Mouse (Mus musculus) adrenal gland, adult 18-20 months (tissue): ENCODE data around the gene Stk38l. TPM values are rescaled to one million over a fixed set of nuclear protein-coding genes. Genes with fewer than 3 reads are reported as not detected.
"Not testable (repeated sequence)": the region's sequence is repeated elsewhere in the genome, so short reads cannot be mapped to it uniquely, and the experiment has no call there.

Experiments
- DNase-seq, 2 experiments: peaks; one replicate each; pipeline ENCODE4 v3.0.0; 2021 to 2022; ENCODE audit warnings: low spot score in 2 of 2
- total RNA-seq, 2 experiments: library from RNA; stranded (reverse); gene quantifications; 1 replicate in 1 of 2; 2 replicates in 1 of 2; pipeline ENCODE4 v1.2.3; 2021

Stk38l gene
- total RNA-seq, 2 experiments from 2014 or later = 20.3 to 21.0 TPM

DNA sequence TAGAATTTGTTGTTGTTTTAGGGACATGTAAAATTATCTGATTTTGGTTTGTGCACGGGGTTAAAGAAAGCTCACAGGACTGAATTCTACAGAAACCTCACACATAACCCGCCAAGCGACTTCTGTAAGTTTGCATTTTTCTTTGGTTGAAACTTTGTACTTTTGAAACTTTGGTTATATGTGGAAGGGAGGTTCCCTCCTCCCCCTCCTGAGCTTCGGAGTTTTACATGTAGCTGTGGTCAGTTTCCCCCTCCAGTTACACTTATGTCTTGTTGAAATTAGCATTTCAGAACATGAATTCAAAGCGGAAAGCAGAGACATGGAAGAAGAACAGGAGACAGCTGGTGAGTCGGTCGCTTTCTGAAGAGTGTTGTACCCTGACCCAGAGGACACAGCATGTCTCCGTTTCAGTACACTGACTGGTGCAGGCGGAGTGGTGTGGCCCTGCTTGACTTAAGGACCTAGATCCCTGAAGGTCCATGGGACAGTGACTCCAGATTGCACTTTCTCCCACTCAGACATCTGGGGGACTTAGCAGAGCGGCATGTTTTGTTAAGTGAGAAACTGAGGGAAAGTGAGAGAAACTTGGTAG lies 44.1 kb downstream of the Stk38l start:
- DNase-seq = no peak

DNA sequence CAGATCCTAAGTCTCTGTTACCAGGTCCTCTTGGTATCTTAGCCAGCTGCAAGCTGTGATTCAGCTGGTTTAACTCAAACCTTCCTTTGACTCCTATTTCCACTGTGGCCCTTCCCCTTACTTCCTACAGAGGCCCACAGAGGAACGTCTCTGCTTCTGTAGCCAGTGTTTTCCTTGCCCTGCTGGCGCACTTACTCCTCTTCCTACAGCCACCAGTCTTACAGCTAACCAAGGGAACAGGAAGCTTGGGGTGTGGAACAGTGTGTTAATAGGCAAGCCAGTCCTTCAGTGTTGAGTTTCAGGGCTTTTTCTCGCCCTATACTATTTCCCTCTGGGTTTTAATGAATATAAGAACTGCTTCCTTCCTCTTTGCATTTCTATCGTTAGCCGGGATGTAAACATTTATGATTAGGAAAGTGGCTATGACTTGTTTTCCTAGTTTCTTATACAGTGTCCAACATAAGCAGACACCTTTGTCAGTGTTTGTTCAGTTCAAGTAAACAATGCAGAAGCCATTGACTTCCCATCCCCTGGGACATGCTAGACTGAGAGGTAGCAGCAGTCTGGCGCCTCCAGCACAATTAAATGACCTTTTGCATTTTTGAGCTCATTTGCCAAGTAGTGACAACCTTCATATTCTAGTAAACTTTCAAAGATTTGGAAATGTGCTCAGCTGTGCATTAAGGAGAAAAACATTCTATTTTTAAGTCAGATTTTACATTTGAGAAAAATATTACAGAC lies 45.4 kb downstream of the Stk38l start:
- DNase-seq = no peak

DNA sequence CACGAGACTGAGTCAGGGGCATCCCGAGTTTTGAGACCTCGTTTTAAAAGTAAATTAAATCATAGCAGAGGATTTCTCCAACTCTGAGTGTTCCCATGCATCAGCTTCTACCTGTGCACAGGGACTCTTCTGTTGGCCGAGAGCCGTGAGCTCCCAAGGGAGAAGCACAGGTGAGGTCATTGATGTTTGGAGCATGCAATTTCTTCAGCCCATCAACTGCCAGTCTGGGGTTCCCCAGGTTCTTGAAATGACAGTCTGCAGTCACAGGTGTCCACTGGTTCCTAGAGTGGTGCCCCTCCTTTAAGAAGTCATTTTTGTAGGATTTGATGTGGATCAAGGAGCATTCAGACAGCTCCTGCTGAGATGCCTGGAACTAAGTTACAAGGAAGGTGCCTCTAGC lies 46.0 kb downstream of the Stk38l start:
- DNase-seq = no peak

DNA sequence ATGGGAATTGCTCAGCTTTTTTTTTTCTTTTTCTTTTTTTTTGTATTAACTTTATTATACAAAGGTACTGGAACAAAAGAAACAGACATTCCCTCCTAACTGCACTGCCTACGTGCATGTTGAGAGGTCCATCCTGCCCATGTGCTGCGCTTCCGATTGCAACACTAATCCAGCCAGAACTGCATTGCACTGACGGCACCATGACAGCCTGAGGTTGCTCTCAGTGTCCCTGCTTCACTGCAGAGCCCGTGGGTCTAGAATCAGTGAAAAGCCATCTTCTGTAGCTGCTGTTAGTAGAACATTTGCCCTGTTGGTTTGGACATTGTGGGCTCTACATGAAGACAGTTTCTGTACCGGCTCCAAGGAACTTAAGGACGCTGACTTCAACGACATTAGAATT lies 51.1 kb downstream of the Stk38l start:
- DNase-seq = not testable (repeated sequence)

DNA sequence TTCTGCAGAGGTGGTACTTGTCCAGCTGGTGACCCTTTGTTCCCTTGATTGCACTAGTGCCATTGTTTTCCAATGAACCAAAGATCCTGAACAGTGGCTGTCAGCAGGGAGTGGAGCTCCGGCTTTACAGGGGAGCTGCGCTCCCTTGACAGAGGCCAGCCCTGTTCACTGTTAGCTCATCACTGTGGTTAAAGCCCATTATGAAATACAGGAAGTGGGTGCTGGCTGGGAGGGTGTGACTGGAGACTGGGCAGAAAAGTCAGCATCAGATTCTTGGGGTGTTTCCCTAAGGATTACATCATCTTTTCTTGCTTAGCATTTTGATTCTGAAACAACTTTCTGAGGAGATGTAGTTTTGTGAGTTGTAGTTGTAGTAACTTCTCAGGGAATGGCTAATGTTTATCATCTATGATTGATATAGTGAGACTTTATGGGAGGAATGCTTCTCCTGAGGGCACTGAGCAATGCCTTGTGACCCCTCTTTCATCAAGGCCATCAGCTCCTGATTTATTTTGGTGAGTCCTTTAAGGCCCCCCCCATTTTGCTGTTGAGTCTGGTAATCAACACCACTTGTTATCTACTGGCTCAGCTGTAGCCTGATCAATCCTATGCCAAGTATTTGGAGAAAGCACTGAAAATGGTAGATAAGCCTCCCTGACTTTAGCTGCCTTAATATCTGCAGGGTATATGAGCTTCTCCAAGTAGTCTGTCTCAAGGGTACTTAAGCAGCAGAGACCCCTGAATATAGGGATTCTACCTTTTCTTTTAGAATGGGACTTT lies 52.0 kb downstream of the Stk38l start:
- no peak for DNase-seq

DNA sequence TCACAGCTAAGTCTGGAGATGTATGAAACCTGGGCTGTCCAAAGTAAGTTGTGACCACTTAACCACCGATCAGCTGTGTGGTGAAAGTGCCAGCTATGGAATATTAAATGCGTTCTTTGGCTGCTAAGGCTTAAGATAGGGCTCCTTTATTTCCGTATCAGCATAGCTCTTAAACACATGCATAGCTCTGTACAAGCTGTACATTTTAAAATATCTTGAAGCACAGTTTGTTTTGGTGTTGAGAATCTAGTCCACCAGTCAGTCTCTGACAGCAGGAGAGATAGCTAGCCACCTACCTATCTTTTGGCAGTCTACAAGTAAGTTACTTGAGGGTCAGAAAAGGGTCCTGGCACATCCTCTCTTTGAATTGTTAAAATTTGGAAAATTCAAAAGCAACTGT lies 53.3 kb downstream of the Stk38l start:
- DNase-seq = no peak

DNA sequence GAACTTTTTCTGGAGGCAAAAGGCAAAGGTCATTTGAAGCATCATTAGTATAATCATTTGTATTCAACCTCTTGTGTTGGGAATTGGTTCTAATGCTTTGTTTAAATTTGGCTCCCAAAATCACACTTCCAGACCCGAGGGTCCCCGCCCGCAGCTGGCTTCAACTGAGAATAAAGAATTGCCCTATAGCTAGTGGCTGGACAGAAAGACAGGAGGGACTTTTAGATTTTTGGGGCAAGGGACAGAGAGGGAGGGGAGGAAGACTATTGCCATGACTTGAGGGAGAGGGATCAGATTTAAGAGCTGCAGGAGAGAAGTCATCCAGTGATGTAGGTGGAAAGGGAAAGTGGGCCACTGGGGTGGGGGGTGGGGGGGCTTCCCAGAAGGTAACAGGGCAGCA lies 56.8 kb downstream of the Stk38l start:
- DNase-seq = no peak

DNA sequence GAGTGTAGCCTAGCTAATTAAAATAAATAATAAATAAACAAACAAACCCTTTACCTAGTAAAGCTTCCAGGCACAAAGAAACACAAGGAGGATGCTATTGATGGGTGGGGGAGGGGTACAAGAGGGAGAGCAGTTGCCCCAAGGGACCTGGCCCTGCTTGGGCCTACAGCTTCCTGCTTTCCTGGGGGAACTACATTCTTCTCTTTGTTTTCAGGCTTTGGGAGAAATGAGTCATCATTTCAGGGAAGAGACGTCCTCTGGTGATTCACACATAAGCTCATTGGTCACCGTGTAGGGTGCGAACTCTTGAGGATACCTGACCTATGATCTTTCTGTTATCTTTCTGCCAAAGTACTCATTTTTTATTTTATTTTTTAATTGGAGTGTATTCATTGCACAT lies 68.7 kb downstream of the Stk38l start:
- no peak for DNase-seq

DNA sequence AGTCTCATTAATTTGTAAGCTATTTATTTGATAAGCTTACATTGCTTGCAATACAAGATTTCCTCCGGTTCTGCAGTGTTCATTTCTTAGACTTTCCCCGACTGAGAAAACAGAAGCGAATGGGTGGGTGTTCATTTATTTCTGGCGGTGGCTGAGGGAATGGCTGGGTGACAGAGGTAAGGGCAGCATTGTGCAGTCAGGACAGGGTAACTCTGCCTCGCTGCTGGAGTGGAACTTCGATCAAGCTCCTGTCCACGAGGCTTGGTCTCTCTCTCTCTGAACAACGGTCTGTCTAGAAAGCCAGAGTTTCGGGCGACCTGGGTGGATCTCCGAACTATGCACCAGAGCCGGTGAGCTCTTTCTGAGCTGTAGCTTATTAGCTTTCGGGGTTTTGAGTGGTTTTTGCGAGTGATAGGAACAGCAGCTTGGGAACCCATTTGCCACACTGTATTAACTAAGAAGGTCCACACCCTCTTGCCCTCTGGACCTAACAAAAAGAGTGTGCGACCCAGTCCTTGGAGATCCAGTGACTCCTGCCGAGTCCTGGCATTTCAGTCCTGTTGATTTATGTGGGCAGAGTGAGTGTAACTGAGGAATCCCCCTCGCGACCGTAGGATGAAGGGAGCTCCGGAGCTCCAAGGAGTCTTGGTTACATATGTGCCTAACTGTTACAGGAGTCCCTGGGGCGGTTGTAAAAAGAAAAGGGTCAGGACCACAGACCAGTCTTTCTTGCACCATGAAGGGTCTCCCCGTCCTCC lies 70.5 kb downstream of the Stk38l start:
- DNase-seq = no peak

DNA sequence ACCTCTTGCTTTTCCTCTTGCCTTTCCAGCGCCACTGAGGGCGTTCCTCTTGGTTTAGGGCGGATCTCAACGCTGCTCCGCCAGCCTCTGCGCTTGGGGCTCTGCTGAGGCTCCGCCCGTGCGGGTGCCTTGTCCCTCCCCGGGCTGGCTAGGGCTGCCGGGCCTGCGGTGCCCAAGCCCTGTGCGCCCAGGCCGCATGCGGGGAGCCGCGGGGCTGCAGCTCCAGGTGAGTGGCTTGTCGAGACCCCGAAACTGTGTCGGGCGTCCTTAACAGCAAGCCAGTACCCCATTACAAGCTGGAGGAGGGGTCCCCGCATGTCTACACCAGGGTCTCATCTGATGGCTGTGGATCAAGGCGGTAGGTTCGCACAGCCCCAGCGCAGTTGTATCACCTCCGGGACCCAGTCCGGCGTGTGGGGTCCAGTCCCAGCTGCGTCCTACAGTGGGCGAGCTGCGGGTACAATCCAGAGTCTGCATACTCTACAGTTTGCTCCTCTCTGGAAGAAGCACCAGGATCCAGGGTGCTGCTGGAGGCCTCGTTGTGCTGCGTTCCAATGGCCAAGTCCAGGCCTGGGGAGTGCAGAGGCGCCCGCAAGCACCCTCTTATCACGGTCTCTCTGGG lies 71.2 kb downstream of the Stk38l start, which contains the start of gene Arntl2:
TSS of gene Arntl2 (plus strand) at position 132 of the 622 bp plus-strand sequence.
- peak; percentile 68 to 70 for DNase-seq

DNA sequence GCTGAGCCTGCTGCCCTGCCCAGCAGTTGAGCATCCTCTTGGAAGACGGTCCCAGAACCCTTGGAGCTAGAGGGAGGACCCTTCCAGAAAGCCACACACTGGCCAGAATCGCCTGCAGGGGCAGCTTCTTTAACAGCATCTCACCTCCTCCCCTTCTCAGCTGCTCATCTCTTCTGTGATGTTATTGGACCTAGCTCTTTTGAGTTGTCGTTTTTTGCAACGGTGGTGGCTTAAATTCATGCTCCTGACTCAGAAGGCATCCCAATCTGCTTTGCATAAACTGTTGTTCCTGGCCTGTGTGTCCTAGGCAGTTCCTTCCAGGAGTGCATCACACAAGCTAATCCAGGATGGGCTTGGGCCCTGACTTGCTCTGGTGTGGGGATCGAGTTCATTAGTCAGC lies 72.7 kb downstream of the Stk38l start:
- DNase-seq = no peak

DNA sequence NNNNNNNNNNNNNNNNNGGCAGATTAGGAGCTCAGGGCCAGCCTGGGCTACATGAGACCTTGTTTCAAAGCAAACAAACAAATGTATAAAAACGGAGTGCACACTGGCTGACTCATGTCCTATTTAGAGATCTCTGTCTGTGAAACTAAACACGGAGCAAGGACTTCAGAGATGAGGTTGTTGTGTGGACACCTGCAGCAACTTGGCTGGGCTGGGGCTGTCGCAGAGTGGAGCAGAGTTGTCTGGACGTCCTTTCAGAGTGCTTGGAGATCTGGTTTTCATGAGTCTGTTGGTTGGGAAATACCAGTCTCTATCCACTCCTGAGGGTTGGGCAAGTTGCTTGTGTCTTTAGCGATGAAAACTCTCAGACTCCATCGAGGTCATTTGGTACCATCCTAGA lies 85.2 kb downstream of the Stk38l start:
- DNase-seq = no peak

DNA sequence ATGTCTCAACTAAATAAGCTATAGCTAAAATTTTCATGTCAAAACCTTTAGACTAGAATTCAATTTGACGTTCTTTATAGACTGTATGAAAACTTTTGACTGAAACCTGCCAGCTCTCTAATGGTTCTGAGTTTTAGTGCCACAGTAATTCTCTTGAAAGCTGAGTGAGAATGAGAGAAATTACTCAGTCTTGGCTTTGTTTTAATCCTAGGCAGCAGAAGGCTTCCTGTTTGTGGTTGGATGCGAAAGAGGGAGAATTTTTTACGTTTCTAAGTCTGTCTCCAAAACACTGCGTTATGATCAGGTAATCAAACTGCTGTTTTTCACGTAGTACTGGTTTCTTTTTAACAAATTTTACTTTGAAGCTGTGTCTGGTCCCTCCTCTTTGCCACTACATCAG lies 88.2 kb downstream of the Stk38l start:
- DNase-seq = no peak

DNA sequence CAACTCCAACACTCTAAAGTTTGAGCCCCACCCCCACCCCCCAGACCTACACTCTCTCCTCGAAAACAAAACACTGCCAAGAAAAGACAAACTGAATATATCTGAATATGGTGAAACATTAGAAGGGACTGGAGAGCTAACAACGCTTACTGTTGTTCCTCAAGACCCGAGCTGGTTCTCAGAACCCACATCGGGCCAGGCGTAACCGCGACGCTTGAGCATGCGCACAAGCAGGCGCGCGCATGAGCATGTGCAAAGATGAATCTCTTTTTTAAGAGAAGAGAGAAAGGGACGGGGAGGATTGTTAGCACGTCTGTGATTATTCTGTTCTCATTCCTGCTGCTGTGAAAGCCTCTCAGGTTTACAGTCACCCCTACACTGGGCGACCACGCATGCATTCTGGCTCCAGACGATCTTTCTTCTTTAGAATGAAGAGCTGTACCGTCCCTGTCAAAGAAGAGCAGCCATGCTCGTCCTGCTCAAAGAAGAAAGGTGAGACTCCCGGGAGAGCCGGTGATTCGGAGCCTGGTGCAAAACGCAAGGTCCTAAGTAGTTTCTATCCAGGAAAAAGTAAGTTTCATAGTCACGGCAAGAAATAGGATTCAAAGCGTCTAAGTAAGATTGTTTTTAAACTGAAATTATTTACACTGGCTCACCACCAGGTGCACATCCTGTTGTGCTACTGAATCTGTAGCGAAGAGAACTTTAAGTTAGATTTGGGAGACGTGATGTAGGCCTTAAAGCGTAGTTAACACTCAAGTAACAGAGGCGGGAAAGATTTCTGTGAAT lies 95.6 kb downstream of the Stk38l start:
- DNase-seq = no peak

DNA sequence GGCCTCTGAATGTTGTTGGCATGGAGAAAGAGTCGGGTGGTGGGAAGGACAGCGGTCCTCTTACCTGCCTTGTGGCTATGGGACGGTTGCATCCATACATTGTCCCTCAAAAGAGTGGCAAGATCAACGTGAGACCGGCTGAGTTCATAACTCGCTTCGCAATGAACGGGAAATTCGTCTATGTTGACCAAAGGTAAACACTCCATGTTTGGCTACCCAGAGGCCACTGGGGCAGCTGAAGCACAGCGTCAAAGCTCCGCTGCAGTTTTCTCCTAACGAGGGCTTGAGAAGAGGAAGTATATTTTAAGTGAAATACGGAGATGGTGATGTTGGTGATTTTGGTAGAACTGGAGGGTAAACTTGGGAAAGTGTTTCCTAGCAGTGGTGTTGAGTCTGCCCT lies 97.2 kb downstream of the Stk38l start:
- no peak for DNase-seq

DNA sequence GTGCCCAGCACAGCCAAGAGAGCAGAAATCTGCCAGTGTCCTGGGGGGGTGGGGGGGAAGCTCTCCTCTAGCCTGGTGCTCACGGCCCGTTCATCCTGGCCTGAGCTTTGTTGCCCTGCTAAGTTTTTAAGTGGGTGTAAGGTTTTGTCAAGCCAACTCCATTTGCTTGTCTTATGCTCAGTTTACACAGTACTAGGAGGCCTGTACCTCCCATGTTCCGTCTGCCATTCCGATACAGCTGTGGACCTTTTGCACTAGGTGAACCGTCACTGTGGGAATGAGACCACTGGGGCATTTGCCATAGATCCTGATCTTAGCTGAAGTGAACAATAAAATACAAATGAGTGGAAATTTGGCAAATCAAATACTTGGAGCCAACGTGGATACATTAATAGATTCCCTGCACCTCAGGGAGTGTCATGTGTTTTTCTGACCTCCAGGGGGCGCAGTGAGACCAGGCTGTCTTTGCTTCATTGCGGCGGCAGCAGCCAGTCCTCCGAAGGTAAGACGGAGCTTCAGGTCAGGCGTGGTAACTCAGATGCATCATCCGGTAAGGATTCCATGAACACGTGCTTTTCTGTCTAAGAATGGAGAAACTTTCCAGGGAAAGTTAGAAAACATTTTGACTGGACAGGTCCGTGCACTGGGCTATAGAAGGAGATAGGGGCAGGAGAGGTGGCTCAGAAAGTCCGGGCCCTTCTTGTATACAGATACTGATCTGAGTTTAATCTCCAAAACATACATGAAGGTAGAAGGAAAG lies 100.1 kb downstream of the Stk38l start:
- peak; percentile 67 to 72 for DNase-seq

DNA sequence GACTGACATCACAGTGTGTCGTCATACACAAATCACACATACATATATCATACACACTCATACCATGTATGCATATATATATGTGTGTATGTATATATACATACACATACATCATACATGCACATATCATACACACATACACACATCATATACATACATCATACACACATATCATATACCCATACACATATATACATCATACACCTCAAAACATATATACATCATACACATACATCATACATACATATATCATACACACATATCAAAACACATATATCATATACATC lies 100.6 kb downstream of the Stk38l start:
- no peak for DNase-seq
